Mouse (Mus musculus) stomach, embryonic 15.5 days (tissue): ENCODE measurements around the gene P2ry12. TPM values are rescaled to one million over a fixed set of nuclear protein-coding genes. Genes with fewer than 3 reads are reported as not detected.

Source experiments
- ATAC-seq: fragments of 200-750 bp; cut with Nextera tagmentation; 2 replicates; pipeline ENCODE4 v1.8.0; 2017; ENCODE audit warnings: low read depth, moderate number of reproducible peaks, moderate TSS enrichment; ENCODE audit not compliant: insufficient read depth, low FRiP score
- H3K27ac ChIP-seq: fragments of 300-500 bp; sonication (generic); 2 replicates; pipeline ENCODE4 v1.5.1; 2015; ENCODE audit warnings: mild to moderate bottlenecking, inconsistent platforms
- H3K27me3 ChIP-seq: fragments of 300-500 bp; sonication (generic); replicated peaks from 2 replicates; pipeline ENCODE4 v1.6.1; 2015; ENCODE audit warnings: inconsistent platforms
- H3K36me3 ChIP-seq: fragments of 300-500 bp; sonication (generic); 2 replicates; pipeline ENCODE4 v1.6.1; 2015; ENCODE audit warnings: inconsistent platforms
- H3K4me1 ChIP-seq: fragments of 300-500 bp; sonication (generic); 2 replicates; pipeline ENCODE4 v1.6.1; 2015; ENCODE audit warnings: inconsistent platforms
- H3K4me2 ChIP-seq: fragments of 300-500 bp; sonication (generic); 2 replicates; pipeline ENCODE4 v1.6.1; 2015; ENCODE audit warnings: mild to moderate bottlenecking, inconsistent platforms
- H3K4me3 ChIP-seq: fragments of 300-500 bp; sonication (generic); replicated peaks from 2 replicates; pipeline ENCODE4 v1.5.1; 2015; ENCODE audit warnings: inconsistent platforms
- H3K9ac ChIP-seq: fragments of 300-500 bp; sonication (generic); 2 replicates; pipeline ENCODE4 v1.6.1; 2015; ENCODE audit warnings: inconsistent platforms
- H3K9me3 ChIP-seq: fragments of 300-500 bp; sonication (generic); 2 replicates; pipeline ENCODE4 v1.6.1; 2016; ENCODE audit warnings: inconsistent platforms
- WGBS: fragments of 180-500 bp; shearing (Covaris S2); methylation state at CpG from one replicate; pipeline ENCODE4 v1.1.7; 2015; 5-methylcytosine and 5-hydroxymethylcytosine counted together
- polyA plus RNA-seq: library from polyadenylated mRNA; unstranded; fragments of >200 nt; fragmentation: Nextera tagmentation; extraction: Ambion mirVana; gene quantifications from 2 replicates; pipeline ENCODE4 v1.2.1, GENCODE M21; 2015

P2ry12 gene
- polyA plus RNA-seq, 1 experiment from 2014 or later: 3.4 TPM

DNA sequence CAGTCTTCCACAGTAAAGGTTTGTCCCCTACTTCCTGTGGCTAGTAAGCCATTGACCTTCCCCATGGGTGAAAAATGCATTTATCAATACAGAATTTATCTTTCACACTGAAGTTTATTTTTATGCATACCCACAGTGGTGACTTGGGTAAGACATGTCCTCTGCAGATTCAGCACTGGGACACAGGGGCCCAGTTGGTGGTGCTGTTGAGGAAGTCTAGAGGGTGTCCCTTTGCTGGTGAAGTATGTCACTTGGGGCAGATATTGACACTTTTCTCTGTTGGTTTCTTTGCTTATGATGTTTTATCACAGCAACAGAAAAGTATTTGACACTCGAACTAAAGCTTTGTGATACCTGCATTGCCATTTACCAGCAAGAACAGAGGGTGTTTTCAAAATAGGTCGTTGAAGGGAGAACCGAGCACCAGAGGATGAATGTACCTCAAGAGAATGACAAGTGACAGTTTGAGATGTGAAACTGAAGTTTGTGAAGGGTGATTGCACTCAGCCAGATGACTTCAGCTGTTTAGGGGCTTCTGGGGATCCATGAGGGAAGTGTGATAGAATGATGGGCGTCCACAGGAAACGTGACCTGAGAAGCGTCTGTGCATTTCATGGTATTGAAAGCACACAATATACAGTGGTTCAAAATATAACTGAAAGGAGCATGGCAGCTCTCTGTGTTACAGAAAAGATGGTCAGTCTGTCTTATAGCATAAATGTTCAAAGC is 88.1 kb downstream of the P2ry12 start:
- ATAC-seq: no peak
- H3K4me1 ChIP-seq: 0 out of 2 replicates have a peak, but pooled peaks cover 5% of the 10 kb centered on the region
- 72% methylated on average over 6 of the region's 6 CpGs for WGBS

DNA sequence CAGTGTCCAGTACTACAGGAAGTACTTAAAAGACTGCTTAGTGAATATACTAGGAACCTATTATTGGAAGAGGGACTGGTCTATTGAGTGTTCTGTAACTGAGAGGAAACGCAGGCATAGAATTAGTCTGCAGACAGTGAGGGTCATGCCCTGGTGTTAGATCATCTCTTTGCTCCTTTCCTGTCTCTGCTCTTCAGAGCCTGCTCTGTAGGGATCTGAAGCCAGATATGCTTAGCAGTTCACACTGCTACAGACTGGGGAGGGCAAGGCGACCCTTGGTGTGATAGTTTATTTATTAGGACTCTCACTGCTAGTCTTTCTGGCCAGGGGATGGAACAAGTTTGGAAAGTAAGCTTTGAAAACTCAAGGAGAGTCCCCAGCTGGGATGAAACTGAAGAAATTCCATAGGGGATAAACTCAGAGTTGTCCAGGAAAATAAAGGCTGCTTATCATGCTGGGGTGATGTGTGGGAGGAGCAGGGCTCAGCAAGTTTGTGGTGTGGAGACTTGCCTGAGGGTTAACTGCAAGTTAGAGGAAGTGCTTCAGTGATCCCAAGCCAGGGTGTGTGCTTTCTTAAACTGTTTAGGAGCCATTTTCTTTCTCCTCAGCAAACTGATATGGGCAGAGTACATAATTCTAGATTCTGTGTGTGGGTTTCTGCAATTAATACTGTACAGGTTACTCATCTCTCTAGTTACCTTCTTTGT is 92.6 kb downstream of the P2ry12 start:
- H3K4me1 ChIP-seq: 0 out of 2 replicates have a peak, but pooled peaks cover 5% of the 10 kb centered on the region
- no peaks in the 10 kb centered on the region for H3K27me3 ChIP-seq
- no peaks in the 10 kb centered on the region for H3K36me3 ChIP-seq
- no peak; the same call in 1 of the 2 replicates for ATAC-seq
- no peak overlapping the region for H3K9ac ChIP-seq
- no peak overlapping the region for H3K4me2 ChIP-seq
- H3K27ac ChIP-seq: no peak overlapping the region
- 48% methylated on average over 2 of the region's 2 CpGs for WGBS
- no peak overlapping the region for H3K4me3 ChIP-seq
- no peaks in the 10 kb centered on the region for H3K9me3 ChIP-seq

More for the DNA sequence above, 88.1 kb downstream of the P2ry12 start:
- no peaks in the 10 kb centered on the region for H3K27me3 ChIP-seq
- H3K4me2 ChIP-seq: no peak overlapping the region
- no peaks in the 10 kb centered on the region for H3K9me3 ChIP-seq
- H3K27ac ChIP-seq: no peak overlapping the region
- H3K4me3 ChIP-seq: no peak overlapping the region
- H3K36me3 ChIP-seq: no peaks in the 10 kb centered on the region
- no peak overlapping the region for H3K9ac ChIP-seq

DNA sequence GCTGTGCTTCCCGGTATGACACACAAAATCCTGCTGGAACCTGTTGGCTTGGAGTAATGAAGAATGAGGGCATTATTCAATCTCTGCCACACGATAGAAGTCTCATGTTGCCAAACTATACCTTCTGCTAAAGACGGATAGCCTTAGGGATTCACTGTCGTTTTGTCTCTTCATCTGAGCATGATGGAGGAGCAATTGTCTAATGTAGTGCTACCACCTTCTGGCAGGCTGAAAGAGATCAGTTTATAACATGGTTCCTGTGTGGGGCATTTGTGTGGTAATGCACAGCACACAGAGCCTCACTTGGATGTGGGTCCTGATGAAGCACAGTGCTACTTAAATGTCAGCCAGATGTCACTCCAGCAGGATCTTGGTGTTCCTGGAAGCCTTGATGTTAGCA is 93.5 kb downstream of the P2ry12 start:
- 66% methylated on average over 4 of the region's 4 CpGs for WGBS
- no peak overlapping the region for H3K4me2 ChIP-seq

DNA sequence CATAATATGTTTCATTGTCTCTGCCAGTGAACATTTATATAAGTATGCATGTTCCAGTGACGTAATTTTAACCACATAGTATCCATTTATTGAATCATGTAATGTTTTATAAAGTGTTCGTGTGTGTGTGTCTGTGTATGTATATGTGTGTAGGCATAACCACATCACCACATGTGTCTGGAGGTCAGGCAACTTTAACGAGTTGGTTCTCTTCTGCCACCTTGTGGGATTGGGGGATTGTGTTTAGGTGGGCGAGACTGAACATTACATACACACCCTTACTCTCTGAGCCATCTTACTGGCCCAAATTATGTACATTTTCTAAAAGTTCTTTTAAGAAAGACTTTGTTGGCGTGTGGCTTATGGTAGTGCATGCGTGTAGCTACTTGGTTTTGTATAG is 94.2 kb downstream of the P2ry12 start:
- no peak for ATAC-seq
- Histone ChIP-seq H3K27ac (no peak overlapping the region), H3K4me3 (no peak overlapping the region), H3K27me3 (no peaks in the 10 kb centered on the region), H3K9me3 (no peaks in the 10 kb centered on the region), H3K4me2 (no peak overlapping the region), H3K4me1 (0 out of 2 replicates have a peak, but pooled peaks cover 5% of the 10 kb centered on the region), H3K36me3 (no peaks in the 10 kb centered on the region), H3K9ac (no peak overlapping the region)
- WGBS: 84% methylated on average over 6 of the region's 6 CpGs

More for the DNA sequence above, 93.5 kb downstream of the P2ry12 start:
- ATAC-seq: no peak
- Histone ChIP-seq H3K27ac (no peak overlapping the region), H3K27me3 (no peaks in the 10 kb centered on the region), H3K4me1 (0 out of 2 replicates have a peak, but pooled peaks cover 5% of the 10 kb centered on the region), H3K36me3 (no peaks in the 10 kb centered on the region), H3K9me3 (no peaks in the 10 kb centered on the region), H3K4me3 (no peak overlapping the region), H3K9ac (no peak overlapping the region)

DNA sequence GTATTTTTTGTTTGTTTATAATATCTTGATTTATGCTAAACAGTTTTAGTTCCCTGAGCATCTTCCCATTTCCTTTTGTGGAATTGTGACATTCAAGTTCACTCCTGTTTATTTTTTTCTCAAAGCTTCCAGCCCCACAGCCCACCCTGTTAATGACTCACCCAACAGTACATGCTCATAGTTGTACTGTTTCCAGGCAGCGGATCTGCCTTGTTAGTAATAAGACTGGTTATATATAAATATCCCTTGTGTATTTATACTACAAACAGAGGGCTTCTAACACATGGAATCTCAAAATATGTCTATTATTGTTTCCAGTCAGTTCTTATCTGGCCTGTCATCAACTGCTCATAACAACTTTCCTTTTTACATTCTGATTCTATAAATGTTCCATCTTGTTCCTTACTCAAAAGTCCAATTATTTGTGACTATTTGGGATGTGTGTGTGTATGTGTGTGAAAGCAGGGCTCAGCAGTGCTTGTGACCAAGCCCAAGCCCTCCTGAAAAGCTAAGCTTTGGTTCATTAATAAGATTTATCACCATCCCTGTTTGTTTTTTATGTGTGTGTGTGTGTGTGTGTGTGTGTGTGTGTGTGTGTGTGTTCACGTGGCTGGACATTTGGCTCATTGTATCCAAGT is 95.1 kb downstream of the P2ry12 start:
- ATAC-seq: peak; percentile 50; the same call in 1 of the 2 replicates
- Histone ChIP-seq H3K4me3 (no peak overlapping the region), H3K4me2 (no peak overlapping the region), H3K4me1 (0 out of 2 replicates have a peak, but pooled peaks cover 5% of the 10 kb centered on the region), H3K36me3 (no peaks in the 10 kb centered on the region), H3K9me3 (no peaks in the 10 kb centered on the region), H3K9ac (no peak overlapping the region), H3K27me3 (no peaks in the 10 kb centered on the region), H3K27ac (no peak overlapping the region)
- 48% methylated on average over 2 of the region's 2 CpGs for WGBS

Other genes starting within 250 kb of the P2ry12 start
- 1.3 and 1.4 TPM in 2 replicates for gene Gpr171, start 161.1 kb downstream of the P2ry12 start, polyA plus RNA-seq
- gene P2ry14, start 109.3 kb downstream of the P2ry12 start, polyA plus RNA-seq: 5.1 and 6.6 TPM in 2 replicates
- gene Gpr87, start 67.8 kb downstream of the P2ry12 start, polyA plus RNA-seq: 8.0 and 13.0 TPM in 2 replicates
- 1.7 TPM in 2 replicates for gene P2ry13, start 52.0 kb downstream of the P2ry12 start, polyA plus RNA-seq
- 10.1 and 10.4 TPM in 2 replicates for gene Igsf10, start 81.5 kb upstream of the P2ry12 start, polyA plus RNA-seq